Mouse (Mus musculus): ENCODE data around the gene Fam102a. TPM values are rescaled to one million over a fixed set of nuclear protein-coding genes. Genes with fewer than 3 reads are reported as not detected.

Fam102a gene
- polyA plus RNA-seq, 1 experiment, result 40.2 TPM

- H3K27me3 ChIP-seq (ENCODE audit: control insufficient read depth, insufficient read depth, low read length), result no peaks in the 10 kb centered on the region
- H3K27ac ChIP-seq (ENCODE audit: insufficient read depth, low read length), result peak overlapping the region; percentile 78
- peak; percentile 60 to 71 for DNase-seq
- no peak for TF ChIP-seq CTCF (IDR thresholded peaks at IDR 0.05; ENCODE audit: borderline replicate concordance, insufficient read depth, low read depth, low read length)
- H3K4me1 ChIP-seq (ENCODE audit: control insufficient read depth, insufficient read depth, low read length), result peaks cover 5% of the 10 kb centered on the region; the same call in 1 of the 2 replicates
- H3K4me3 ChIP-seq (replicated peaks; ENCODE audit: insufficient read depth, low read depth, low read length), result peak overlapping the region; percentile 60
- 6% methylated on average over 34 of the region's 34 CpGs for WGBS
Observed at GRCm38 (mm10) chr2:32607262-32607947, 72.3 kb downstream of the Fam102a start.

- Histone ChIP-seq H3K27me3 (ENCODE audit: control insufficient read depth, insufficient read depth, low read length) (no peaks in the 10 kb centered on the region), H3K4me3 (replicated peaks; ENCODE audit: insufficient read depth, low read depth, low read length) (peak overlapping the region; percentile 60), H3K4me1 (ENCODE audit: control insufficient read depth, insufficient read depth, low read length) (peaks cover 3% of the 10 kb centered on the region; the same call in 1 of the 2 replicates), H3K27ac (ENCODE audit: insufficient read depth, low read length) (0 out of 2 replicates have a peak overlapping the region, but pooled peaks have one; percentile 9)
- peak; percentile 74 to 77 for DNase-seq
- TF ChIP-seq POLR2A (IDR thresholded peaks at IDR 0.05; ENCODE audit: borderline replicate concordance, insufficient read depth, low read length), result no peak
- TF ChIP-seq CTCF (IDR thresholded peaks at IDR 0.05; ENCODE audit: borderline replicate concordance, insufficient read depth, low read depth, low read length), result no peak
- WGBS, result 8% methylated on average over 25 of the region's 25 CpGs
Observed at GRCm38 (mm10) chr2:32608141-32608777, 73.1 kb downstream of the Fam102a start.

- WGBS, result 59% methylated on average over 18 of the region's 18 CpGs
Observed at GRCm38 (mm10) chr2:32608778-32609435, 73.8 kb downstream of the Fam102a start.

GRCm38 (mm10) chr2:32610610-32611229 lies 75.6 kb downstream of the Fam102a start:
- no peak overlapping the region for H3K27ac ChIP-seq (ENCODE audit: insufficient read depth, low read length)
- TF ChIP-seq CTCF (IDR thresholded peaks at IDR 0.05; ENCODE audit: borderline replicate concordance, insufficient read depth, low read depth, low read length) (peak; percentile 37; the same call in 1 of the 2 replicates), POLR2A (IDR thresholded peaks at IDR 0.05; ENCODE audit: borderline replicate concordance, insufficient read depth, low read length) (no peak)
- peaks cover 3% of the 10 kb centered on the region; the same call in 1 of the 2 replicates for H3K4me1 ChIP-seq (ENCODE audit: control insufficient read depth, insufficient read depth, low read length)
- H3K27me3 ChIP-seq (ENCODE audit: control insufficient read depth, insufficient read depth, low read length), result no peaks in the 10 kb centered on the region
- no peak overlapping the region for H3K4me3 ChIP-seq (replicated peaks; ENCODE audit: insufficient read depth, low read depth, low read length)
- no peak for DNase-seq
- 21% methylated on average over 23 of the region's 23 CpGs for WGBS

More at GRCm38 (mm10) chr2:32608778-32609435, 73.8 kb downstream of the Fam102a start:
- Histone ChIP-seq H3K27ac (ENCODE audit: insufficient read depth, low read length) (0 out of 2 replicates have a peak overlapping the region, but pooled peaks have one; percentile 9), H3K4me1 (ENCODE audit: control insufficient read depth, insufficient read depth, low read length) (peaks cover 3% of the 10 kb centered on the region; the same call in 1 of the 2 replicates), H3K27me3 (ENCODE audit: control insufficient read depth, insufficient read depth, low read length) (no peaks in the 10 kb centered on the region), H3K4me3 (replicated peaks; ENCODE audit: insufficient read depth, low read depth, low read length) (peak overlapping the region; percentile 60)
- DNase-seq, result peak in 1 of 2 experiments; percentile 32
- TF ChIP-seq POLR2A (IDR thresholded peaks at IDR 0.05; ENCODE audit: borderline replicate concordance, insufficient read depth, low read length) (no peak), CTCF (IDR thresholded peaks at IDR 0.05; ENCODE audit: borderline replicate concordance, insufficient read depth, low read depth, low read length) (no peak)

GRCm38 (mm10) chr2:32612274-32612673 lies 77.1 kb downstream of the Fam102a start:
- TF ChIP-seq CTCF (IDR thresholded peaks at IDR 0.05; ENCODE audit: borderline replicate concordance, insufficient read depth, low read depth, low read length), result no peak
- no peak for TF ChIP-seq POLR2A (IDR thresholded peaks at IDR 0.05; ENCODE audit: borderline replicate concordance, insufficient read depth, low read length)
- H3K27ac ChIP-seq (ENCODE audit: insufficient read depth, low read length), result no peak overlapping the region
- 72% methylated on average over 26 of the region's 26 CpGs for WGBS
- H3K4me3 ChIP-seq (replicated peaks; ENCODE audit: insufficient read depth, low read depth, low read length), result no peak overlapping the region
- DNase-seq, result no peak
- H3K4me1 ChIP-seq (ENCODE audit: control insufficient read depth, insufficient read depth, low read length), result peaks cover 3% of the 10 kb centered on the region; the same call in 1 of the 2 replicates
- no peaks in the 10 kb centered on the region for H3K27me3 ChIP-seq (ENCODE audit: control insufficient read depth, insufficient read depth, low read length)

- H3K27me3 ChIP-seq (ENCODE audit: control insufficient read depth, insufficient read depth, low read length), result no peaks in the 10 kb centered on the region
- H3K27ac ChIP-seq (ENCODE audit: insufficient read depth, low read length), result no peak overlapping the region
- no peaks in the 10 kb centered on the region for H3K4me1 ChIP-seq (ENCODE audit: control insufficient read depth, insufficient read depth, low read length)
- DNase-seq, result no peak
- TF ChIP-seq POLR2A (IDR thresholded peaks at IDR 0.05; ENCODE audit: borderline replicate concordance, insufficient read depth, low read length) (no peak), CTCF (IDR thresholded peaks at IDR 0.05; ENCODE audit: borderline replicate concordance, insufficient read depth, low read depth, low read length) (no peak)
- WGBS, result 94% methylated on average over 1 of the region's 1 CpGs
- H3K4me3 ChIP-seq (replicated peaks; ENCODE audit: insufficient read depth, low read depth, low read length), result no peak overlapping the region
Observed at GRCm38 (mm10) chr2:32617109-32617508, 82.0 kb downstream of the Fam102a start.

GRCm38 (mm10) chr2:32617601-32618000 lies 82.5 kb downstream of the Fam102a start:
- Histone ChIP-seq H3K27me3 (ENCODE audit: control insufficient read depth, insufficient read depth, low read length) (no peaks in the 10 kb centered on the region), H3K4me1 (ENCODE audit: control insufficient read depth, insufficient read depth, low read length) (no peaks in the 10 kb centered on the region), H3K4me3 (replicated peaks; ENCODE audit: insufficient read depth, low read depth, low read length) (no peak overlapping the region), H3K27ac (ENCODE audit: insufficient read depth, low read length) (no peak overlapping the region)
- 94% methylated on average over 4 of the region's 4 CpGs for WGBS
- no peak for TF ChIP-seq POLR2A (IDR thresholded peaks at IDR 0.05; ENCODE audit: borderline replicate concordance, insufficient read depth, low read length)
- TF ChIP-seq CTCF (IDR thresholded peaks at IDR 0.05; ENCODE audit: borderline replicate concordance, insufficient read depth, low read depth, low read length), result peak; percentile 42; the same call in 1 of the 2 replicates
- no peak for DNase-seq
